Mouse (Mus musculus) layer of hippocampus, postnatal 25 days (tissue): Measurements from ENCODE around the gene Mag. TPM values are rescaled to one million over a fixed set of nuclear protein-coding genes. Genes with fewer than 3 reads are reported as not detected.
A peak's percentile ranks its signal among the peaks of the same experiment; 100 is the strongest.

Experiments
- DNase-seq, 2 experiments: peaks; one replicate each; pipeline ENCODE4 v3.0.0; 2022; ENCODE audit warnings: mixed read lengths in 2 of 2, low spot score in 1 of 2; ENCODE audit errors: extremely low spot score in 1 of 2
- total RNA-seq, 2 experiments: library from RNA; stranded (reverse); gene quantifications; 2 replicates each; pipeline ENCODE4 v1.2.3; 2021

Mag gene
- total RNA-seq, 2 experiments from 2014 or later, result 319 to 342 TPM

DNA sequence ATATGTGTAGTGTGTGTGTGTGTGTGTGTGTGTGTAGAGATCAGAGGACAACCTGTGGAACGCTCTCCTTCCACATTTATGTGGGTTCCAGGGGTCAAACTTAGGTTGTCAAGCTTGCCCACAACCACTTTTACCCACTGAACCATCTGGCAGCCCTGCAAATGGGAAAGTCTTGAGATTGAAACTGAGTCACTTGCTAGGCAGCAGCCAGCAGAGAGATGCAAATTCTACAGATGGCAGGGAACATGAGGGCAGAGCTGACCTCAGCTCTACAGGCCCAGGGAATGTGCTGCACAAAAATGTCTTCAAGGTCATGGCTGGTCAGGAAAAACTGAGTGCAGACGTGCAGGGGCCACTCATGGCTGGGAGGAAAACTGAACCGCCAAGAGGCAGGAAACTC is 33.3 kb downstream of the Mag start:
- DNase-seq, result no peak

GRCm38 (mm10) chr7:30880176-30880575 is 34.5 kb downstream of the Mag start, which contains the start of gene Cd22:
TSS of gene Cd22 (minus strand) at chr7:30880342.
- no peak for DNase-seq

GRCm38 (mm10) chr7:30878950-30879349 is 35.7 kb downstream of the Mag start:
- no peak for DNase-seq

- DNase-seq, result peak; percentile 56 to 82
Observed at GRCm38 (mm10) chr7:30873083-30873482, 41.6 kb downstream of the Mag start.

DNA sequence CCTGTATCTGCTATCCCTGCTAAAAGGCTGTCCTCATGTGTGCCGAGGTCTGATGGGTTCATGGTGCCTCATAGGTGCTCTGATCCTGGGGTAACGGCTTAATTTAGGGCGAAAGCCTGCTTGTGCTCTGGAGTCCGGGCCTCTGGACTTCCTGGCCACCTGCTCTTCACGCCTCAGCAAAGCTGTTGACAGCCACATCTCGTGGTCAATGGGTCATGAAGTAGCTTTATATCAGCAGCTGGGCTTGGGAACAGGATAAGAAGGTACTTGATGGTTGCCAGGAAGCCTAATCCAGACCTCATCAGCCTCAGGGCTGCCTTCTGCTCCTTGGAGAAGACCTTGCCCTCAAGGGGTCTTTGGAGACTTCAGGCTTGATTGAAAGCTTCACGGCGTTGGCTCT is 51.3 kb downstream of the Mag start:
- DNase-seq, result no peak

DNA sequence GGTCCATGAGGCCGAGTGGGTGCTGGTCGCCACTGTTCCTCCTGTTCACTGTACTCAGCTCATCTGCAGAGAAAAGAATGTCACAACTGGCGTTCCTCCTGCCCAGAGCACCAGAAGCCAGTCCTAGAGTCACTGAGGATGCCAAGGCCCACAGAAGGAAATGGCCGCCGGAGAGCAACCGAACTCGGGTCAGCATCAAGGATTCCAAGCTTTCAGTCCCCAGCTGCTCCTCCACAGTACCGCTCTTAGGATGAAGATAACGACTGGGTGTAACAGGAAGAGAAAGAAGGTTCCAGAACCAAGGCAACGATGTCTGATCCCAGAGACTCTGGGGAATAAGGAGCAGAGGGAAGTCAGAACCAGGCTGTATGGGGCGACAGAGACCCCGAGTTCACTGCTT is 53.2 kb downstream of the Mag start, which contains the start of gene Ffar1:
Ffar1 (minus strand) TSS at position 101 of the 400 bp plus-strand sequence.
- no peak for DNase-seq

DNA sequence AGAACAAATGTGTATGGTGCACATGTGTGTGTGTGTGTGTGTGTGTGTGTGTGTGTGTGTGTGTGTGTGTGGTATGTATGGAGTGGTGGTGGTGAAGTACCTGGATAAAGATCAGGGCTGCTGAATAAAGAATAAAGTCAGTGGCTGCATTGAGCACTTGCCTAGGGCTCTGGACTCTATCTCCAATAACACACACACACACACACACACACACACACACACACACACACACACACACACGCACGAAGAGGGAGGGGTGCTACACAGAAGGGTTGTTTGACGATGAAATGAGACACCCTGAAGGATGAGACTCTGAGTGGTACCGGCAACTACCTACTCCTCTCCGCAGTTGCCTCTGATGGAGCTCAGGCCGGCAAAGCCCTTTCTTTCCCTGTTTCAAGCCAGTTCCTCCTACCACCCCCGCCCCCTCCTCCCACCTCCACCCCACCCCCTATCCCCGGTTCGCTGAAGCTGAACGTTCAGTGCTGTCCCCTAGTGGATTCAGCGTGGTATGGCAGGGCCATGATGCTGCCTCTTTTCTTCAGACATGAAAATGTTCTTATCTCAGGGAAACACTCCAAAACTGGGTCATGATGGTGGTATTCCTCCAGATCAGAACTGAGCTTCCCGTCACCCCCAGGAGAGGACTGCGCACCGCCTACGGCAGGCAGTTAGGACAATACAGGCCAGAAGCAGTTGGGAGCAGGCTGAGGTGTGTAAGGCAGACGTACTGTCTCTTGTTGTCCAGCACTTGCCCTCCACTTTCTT is 54.9 kb downstream of the Mag start:
- DNase-seq, result peak; percentile 44 to 54

DNA sequence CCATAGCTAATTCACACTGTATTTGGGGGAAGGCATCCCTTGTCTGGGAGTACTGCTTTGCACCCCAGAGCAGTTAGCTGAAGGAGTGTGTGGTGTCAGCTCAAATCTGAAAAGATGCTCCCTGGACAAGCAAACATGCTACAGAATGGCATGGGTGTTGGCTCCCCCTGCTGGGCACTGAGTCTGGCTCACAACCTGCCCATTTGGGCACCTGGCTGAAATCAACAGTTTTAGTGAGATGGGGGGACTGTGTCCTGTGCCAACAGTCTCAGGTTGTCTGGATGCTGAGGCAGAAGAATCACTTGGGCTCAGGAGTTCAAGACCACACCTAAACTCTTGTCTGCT is 55.4 kb downstream of the Mag start:
- DNase-seq, result peak; percentile 69 to 85

- DNase-seq, result no peak
Observed at GRCm38 (mm10) chr7:30857746-30858145, 56.9 kb downstream of the Mag start.

- no peak for DNase-seq
Observed at GRCm38 (mm10) chr7:30856078-30856477, 58.6 kb downstream of the Mag start, which contains the start of gene Ffar3. TSS of gene Ffar3 (minus strand) at chr7:30856178.

DNA sequence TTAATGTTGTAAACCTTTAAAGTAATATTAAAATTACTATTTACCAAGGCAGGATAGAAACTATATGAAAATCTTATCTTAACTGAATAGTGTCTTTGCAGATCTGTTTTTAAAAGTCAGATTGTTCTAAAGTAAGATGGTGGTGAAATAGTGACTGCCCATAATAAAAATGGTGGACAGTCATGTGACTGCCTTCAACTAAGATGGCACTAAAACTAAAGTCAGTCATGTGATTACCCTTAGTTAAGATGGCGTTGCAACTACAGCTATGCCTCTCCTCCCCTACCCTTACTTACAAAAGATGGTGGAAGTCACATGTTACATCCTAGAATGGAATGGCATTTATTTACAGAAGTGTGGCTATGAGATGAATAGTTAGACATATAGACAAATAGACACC is 63.3 kb downstream of the Mag start:
- DNase-seq, result no peak

Other genes with a start within 250 kb of the Mag start
- gene Haus5, start 249.9 kb downstream of the Mag start, total RNA-seq, result 1 to 10 TPM; 4.2 to 6.6 TPM
- gene Pmis2, start 243.3 kb downstream of the Mag start, total RNA-seq, result not detected
- not detected for gene 2200002J24Rik, start 215.9 kb downstream of the Mag start, total RNA-seq
- gene Atp4a, start 202.7 kb downstream of the Mag start, total RNA-seq, result 1 to 10 TPM in 1 of 2 experiments, under 1 TPM in 1; 0.74 to 1.1 TPM
- 100 to 1,000 TPM; 116 to 132 TPM for gene Tmem147, start 185.3 kb downstream of the Mag start, total RNA-seq
- gene Gapdhs, start 171.2 kb downstream of the Mag start, total RNA-seq, result not detected
- gene Sbsn, start 163.4 kb downstream of the Mag start, total RNA-seq, result 1 to 10 TPM; 7.5 to 7.7 TPM
- 1 to 10 TPM in 1 of 2 experiments, under 1 TPM in 1; 0.66 to 1.3 TPM for gene Dmkn, start 151.1 kb downstream of the Mag start, total RNA-seq
- not detected for gene Krtdap, start 127.0 kb downstream of the Mag start, total RNA-seq
- gene Ffar2, start 91.1 kb downstream of the Mag start, total RNA-seq, result not detected
- gene Ffar3, start 58.7 kb downstream of the Mag start, total RNA-seq, result not detected
- not detected for gene Ffar1, start 53.3 kb downstream of the Mag start, total RNA-seq
- gene Cd22, start 34.5 kb downstream of the Mag start, total RNA-seq, result not detected
- not detected for gene Hamp2, start 9.8 kb upstream of the Mag start, total RNA-seq
- not detected for gene Hamp, start 29.2 kb upstream of the Mag start, total RNA-seq
- 100 to 1,000 TPM; 124 to 126 TPM for gene Usf2, start 41.9 kb upstream of the Mag start, total RNA-seq
- gene Lsr, start 58.6 kb upstream of the Mag start, total RNA-seq, result 1 to 10 TPM; 6.3 to 8.4 TPM
- under 1 TPM; 0.22 to 0.45 TPM for gene Fam187b, start 58.9 kb upstream of the Mag start, total RNA-seq
- 10 to 100 TPM; 20.2 to 22.7 TPM for gene Fxyd5, start 127.6 kb upstream of the Mag start, total RNA-seq
- 100 to 1,000 TPM; 151 to 157 TPM for gene Fxyd7, start 136.6 kb upstream of the Mag start, total RNA-seq
- gene Fxyd1, start 142.3 kb upstream of the Mag start, total RNA-seq, result 100 to 1,000 TPM; 103 to 113 TPM
- gene Lgi4, start 144.5 kb upstream of the Mag start, total RNA-seq, result 10 to 100 TPM; 31.9 to 36.1 TPM
- not detected for gene Fxyd3, start 161.8 kb upstream of the Mag start, total RNA-seq
- 1 to 10 TPM; 2.3 to 4.2 TPM for gene Hpn, start 200.4 kb upstream of the Mag start, total RNA-seq
- gene Scn1b, start 212.1 kb upstream of the Mag start, total RNA-seq, result 100 to 1,000 TPM; 548 to 608 TPM
- gene Gramd1a, start 241.0 kb upstream of the Mag start, total RNA-seq, result 100 to 1,000 TPM; 108 to 126 TPM